Mouse (Mus musculus) layer of hippocampus, postnatal 14 days (tissue): Measurements from ENCODE around the gene Sik3. TPM values are rescaled to one million over a fixed set of nuclear protein-coding genes. Genes with fewer than 3 reads are reported as not detected.

ENCODE experiments used
- DNase-seq, 2 experiments: peaks; one replicate each; pipeline ENCODE4 v3.0.0; 2021 to 2022; ENCODE audit warnings: low spot score in 2 of 2, mixed read lengths in 1 of 2
- total RNA-seq, 2 experiments: library from RNA; stranded (reverse); gene quantifications; 2 replicates each; pipeline ENCODE4 v1.2.3; 2021

The Sik3 gene
- total RNA-seq, 2 experiments from 2014 or later, result 104 to 118 TPM

GRCm38 (mm10) chr9:46184542-46184941 lies 171.9 kb downstream of the Sik3 start:
- DNase-seq, result no peak

DNA sequence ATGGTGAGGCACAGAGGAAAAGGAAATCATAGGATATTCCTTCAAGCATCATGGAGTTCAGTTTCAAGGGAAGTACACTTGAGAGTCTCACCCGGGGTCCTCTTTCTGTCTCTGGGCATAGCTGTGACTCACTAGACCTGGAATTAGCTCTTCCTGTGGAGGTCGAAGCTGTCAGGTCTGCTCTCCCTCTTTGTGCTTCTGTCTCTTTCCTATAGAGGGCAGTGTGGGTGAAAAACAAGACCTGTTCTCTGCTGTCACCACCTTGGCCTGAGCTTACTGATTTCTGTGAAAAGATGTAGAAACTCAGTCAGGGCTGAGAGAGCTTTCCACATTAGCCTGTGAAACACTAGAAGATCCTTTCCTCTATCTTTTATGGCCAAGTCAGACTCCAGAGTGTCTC lies 172.6 kb downstream of the Sik3 start:
- peak in 1 of 2 experiments; percentile 44 for DNase-seq

GRCm38 (mm10) chr9:46186387-46186786 lies 173.8 kb downstream of the Sik3 start:
- no peak for DNase-seq

GRCm38 (mm10) chr9:46188370-46188769 lies 175.8 kb downstream of the Sik3 start:
- DNase-seq, result no peak

DNA sequence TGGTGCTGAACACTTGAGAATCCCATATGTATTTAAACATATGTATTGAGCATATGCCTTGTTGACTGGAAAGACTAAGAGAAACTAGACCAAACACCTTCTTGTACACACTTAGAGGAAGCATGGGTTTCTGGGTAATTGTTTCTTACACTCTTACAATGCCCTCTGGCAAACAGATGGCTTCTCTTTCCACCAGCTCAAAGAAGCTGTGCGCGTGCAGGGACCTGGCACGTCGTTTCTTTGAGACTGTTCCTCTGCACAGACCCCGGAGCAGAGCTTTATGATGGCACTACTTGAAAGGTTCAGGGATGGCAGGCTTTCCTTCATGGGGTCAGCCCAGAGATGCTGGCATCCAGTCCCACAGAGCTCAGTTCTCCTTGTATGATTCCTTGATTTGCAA lies 176.3 kb downstream of the Sik3 start:
- DNase-seq, result no peak

DNA sequence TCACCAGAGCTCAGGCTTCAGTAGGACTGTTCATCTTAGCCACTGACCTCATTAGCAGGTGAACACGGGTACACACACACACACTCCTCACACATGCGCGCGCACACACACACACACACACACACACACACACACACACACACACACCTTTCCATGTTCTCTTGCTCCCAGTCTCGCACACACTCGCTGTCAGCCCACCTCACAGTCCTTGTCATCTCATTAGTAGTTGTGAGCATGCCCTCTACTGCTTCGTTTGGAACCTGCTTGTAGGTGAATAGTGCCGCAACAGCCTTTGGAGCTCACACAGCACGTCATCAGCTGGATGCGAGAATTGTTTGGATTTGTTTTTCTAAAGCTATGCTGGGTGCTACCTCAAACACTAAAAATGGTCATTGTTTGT lies 176.8 kb downstream of the Sik3 start:
- no peak for DNase-seq

- DNase-seq, result no peak
These were observed 178.6 kb downstream of the Sik3 start for GRCm38 (mm10) chr9:46191234-46191633.

DNA sequence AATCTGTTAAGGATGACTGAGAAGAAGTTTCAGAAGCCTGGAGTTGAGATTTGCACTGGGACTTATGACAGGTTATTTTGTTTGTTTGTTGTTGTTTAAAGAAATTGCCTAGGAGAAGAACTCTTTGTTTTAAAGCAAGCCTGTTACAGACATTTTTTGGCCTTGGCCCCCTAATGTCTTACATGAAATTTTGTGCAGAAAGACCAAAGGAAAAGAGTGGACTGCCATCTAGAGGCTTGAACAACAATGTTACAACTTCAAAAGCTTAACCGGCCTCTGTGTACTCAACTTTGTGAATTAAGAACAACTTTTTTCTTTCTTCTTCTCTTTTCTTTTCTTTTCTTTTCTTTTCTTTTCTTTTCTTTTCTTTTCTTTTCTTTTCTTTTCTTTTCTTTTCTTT lies 179.0 kb downstream of the Sik3 start:
- DNase-seq, result peak in 1 of 2 experiments; percentile 67

DNA sequence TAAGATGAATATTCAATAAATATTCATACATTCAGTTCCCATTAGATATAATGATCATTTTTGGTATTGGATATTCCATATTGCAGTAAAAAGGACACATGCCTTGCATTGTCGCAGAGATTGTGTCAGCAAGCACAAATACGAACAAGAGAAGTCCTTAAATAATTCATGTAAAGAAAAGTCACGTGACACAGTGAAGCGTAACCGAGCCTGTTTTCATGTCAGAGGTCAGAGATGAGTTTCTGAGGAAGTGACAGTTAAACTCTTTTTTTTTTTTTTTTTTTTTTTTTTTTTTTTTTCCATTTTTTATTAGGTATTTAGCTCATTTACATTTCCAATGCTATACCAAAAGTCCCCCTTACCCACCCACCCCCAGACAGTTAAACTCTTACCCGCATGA lies 180.0 kb downstream of the Sik3 start:
- DNase-seq, result no peak

GRCm38 (mm10) chr9:46194809-46195208 lies 182.2 kb downstream of the Sik3 start:
- DNase-seq, result no peak

DNA sequence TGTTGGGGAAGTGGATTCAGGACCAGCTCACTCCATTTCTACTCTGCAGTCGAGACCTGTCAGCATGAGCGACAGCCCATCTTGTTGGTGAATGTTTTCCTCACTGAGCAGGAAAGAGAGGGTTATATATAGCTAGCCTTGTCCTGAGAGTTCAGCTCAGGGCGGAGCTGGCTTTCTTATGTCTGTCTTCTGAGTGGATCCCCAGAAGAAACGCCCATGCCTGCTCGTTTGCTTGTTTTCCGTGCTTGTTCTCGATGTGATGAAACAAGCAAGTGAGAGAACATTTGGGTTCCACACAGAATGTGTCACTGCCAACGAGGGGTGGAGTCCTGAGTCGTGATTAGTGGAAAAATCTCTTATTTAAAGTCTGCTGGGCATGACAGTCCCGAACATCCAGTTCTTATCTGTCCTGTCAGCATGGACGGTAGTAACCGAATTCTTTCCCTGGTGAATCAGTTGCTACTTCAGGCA lies 184.1 kb downstream of the Sik3 start:
- no peak for DNase-seq

DNA sequence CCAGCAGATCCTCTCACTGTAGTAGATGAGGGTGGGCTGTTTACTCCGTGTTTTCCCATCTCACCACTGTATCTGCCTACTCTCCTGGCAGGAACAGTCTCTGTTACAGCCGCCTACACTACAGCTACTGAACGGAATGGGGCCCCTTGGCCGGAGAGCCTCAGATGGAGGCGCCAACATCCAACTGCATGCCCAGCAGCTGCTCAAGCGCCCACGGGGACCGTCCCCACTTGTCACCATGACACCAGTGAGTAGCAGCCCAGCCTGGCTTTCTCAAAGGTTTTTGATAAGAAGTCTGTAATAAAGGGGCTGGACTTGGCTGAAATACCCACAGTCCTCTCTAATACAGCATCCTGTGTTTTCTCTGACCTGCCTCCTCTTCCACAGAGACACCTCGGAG lies 185.8 kb downstream of the Sik3 start:
- peak; percentile 37 to 50 for DNase-seq

DNA sequence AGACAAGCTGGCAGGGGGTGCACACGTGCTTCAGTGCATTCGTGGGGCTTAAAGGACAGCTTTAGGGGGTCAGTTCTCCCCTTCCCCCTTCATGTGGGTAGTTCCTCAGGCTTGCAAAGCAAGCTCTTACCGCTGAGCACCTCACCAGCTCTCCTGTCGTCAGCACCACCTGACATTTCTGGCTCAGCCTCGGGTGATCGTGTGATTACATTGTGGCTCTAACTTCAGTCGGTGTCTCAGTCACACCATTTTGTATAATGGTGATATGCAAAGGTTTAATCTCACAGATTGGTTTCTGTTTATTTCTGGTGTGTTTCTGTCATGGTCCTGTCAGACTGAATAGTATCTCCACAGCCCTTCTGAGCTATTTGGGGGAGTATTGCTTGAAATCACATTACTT lies 186.3 kb downstream of the Sik3 start:
- no peak for DNase-seq

GRCm38 (mm10) chr9:46199609-46200008 lies 187.0 kb downstream of the Sik3 start:
- DNase-seq, result no peak

DNA sequence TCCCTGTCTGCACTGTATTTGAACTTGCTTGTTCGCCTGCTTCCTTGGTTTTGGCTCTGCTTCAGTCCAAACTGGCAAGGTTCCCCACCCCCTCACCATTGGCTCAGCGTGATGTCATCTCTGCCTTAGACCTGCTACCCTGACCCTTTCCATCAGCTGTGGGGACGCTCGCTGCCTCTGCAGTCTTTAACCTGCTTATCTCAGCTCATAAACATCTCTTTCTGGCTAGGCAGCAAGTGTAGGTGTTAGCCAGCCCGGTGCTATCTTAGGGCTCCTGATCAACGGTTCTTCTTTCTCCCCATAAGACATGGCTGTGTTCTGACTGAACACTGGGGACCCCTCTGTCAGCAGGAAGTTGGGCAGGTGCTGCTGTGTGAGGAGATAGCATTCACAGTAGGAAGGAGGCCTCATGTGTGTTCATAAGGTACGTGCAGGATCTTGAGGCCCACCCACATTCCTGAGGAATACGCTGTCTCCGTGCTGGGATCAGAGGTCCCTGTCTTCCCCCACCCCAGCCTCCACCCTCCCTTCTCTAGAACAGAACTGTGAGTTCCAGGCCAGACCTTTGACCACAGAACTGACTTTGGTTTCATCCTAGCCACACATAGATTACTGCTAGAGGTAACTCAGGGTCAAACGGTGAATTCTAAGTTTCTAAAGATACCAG lies 194.3 kb downstream of the Sik3 start:
- DNase-seq, result no peak

DNA sequence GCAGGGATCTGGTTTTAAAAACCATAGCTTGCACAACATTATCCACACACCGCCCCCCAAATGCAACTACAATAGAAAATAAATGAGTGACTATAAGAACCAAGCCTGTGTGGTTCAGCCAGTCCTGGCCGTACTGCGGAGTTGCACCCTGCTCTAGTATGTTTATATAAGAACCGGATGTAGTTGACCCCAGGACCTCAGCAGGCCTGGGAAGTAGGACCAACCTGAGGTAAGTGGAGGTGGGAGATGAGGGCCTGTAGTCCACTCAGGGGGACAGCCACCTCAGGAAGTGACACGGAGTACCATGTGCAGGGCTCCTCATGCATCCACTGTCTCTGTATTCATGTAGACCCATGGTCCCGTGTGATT lies 194.9 kb downstream of the Sik3 start:
- no peak for DNase-seq

DNA sequence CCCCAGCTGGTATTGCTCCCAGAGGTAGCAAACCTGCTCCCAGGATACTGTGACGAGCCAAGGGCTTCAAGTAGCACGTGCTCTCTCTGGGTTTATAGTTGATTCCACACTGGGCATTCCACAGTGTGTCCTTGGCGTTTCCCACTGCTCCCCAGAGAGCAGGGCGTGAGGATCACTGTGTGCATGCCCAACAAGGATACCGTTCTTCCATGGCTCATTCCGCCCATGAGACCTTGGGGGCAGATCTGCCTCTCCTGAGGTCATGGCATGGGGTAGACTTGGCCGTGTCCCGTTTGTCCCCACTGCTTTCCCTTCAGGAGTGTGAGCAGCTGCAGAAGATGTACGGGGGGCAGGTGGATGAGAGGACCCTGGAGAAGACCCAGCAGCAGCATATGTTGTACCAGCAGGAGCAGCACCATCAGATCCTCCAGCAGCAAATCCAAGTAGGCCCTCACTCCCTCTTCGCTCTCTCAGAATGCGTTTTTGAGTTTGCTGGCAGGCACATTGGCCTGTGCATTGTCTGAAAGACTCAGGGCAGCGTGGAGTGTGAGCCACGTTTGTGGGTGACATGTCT lies 195.9 kb downstream of the Sik3 start:
- no peak for DNase-seq

- DNase-seq, result no peak
These were observed 197.9 kb downstream of the Sik3 start for GRCm38 (mm10) chr9:46210473-46210872.

GRCm38 (mm10) chr9:46214276-46214675 lies 201.7 kb downstream of the Sik3 start:
- DNase-seq, result no peak

DNA sequence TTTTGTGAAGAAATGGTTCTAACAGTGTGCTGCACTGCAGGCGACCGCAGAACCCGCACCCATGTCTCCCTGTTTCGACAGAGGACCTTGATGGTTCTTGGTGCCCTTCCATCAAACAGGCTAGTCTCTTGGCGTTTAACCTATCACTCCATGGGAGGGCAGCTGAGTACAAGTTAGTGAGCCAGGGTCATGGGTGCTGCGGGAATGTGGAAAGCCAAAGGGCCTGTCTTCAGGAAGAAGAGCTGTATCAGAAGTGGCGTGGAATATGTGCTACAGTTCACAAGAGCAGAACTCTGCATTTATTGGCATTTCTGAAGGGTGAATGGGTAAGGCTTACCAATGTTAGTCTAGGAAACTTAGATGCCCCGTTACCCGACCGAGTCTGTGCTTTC lies 202.3 kb downstream of the Sik3 start:
- DNase-seq, result no peak

DNA sequence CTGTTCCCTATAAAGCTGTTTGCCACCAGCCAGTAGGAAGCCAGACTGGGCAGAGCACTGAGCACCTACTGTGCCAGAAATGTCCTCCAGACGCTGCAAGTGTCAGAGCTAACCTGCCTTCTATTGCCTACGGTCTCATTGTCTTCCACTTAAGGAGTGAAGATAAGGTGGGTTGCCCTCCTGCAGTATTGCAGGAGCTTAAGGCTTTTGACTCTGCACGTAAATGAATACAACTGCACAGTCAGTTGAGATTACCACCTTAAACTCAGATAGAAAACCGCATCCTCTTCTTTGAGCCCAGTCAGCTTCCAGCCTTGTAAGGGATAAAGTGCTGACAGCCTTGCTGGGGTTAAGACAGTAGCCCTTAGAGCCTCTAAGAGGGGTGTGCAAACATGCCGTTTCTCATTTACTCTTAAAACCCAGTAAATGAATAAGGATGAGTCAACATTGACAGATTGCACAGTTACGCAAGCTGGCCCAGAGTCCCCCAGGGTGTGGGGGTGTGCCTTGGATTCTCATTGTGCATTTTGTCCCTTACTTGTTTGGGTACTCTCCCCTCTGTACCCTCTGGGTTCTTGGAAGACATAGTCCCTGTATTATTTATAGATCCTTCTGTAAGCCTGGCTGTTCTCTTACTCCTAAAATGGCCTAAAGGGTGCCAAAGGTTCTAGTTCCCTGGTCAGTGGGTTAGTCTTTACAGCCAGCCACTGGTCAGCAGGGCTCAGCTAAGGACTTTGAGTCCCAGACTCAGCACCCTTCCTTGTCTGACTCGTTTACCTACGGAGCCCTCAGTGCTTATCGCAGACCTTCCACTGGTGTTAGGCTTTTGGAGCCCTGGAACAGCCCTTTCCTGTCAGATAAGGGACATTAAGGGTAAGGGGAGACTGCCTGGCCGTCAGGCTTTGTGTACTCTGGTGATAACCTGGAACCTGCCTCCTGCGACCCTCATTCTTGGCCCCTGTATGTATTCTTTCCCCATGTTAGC lies 203.0 kb downstream of the Sik3 start:
- peak in 1 of 2 experiments; percentile 22 for DNase-seq
